Mouse (Mus musculus): Measurements from ENCODE around the gene Vmn2r84. TPM values are rescaled to one million over a fixed set of nuclear protein-coding genes. Genes with fewer than 3 reads are reported as not detected.

Gene Vmn2r84
- total and polyA plus RNA-seq, 3 experiments, result 0.27 TPM; not detected in 2

GRCm38 (mm10) chr10:130375145-130375544 lies 19.0 kb downstream of the Vmn2r84 start:
- Histone ChIP-seq H3K27me3 (ENCODE audit: insufficient read depth, low read length) (no peaks in the 10 kb centered on the region), H3K36me3 (replicated peaks) (peaks cover 16% of the 10 kb centered on the region), H3K4me1 (ENCODE audit: insufficient read depth, low read depth, low read length) (no peaks in the 10 kb centered on the region), H3K9me3 (replicated peaks) (no peaks in the 10 kb centered on the region), H3K4me3 (ENCODE audit: low read depth, low read length) (no peak overlapping the region)
- ATAC-seq (ENCODE audit: extremely low read depth, insufficient number of reproducible peaks, low FRiP score, poor library complexity, severe bottlenecking) (no peak), DNase-seq (ENCODE audit: low spot score) (no peak)
- TF ChIP-seq GATA1 (IDR thresholded peaks at IDR 0.05; ENCODE audit: borderline replicate concordance, low read length) (no peak), CTCF (IDR thresholded peaks at IDR 0.05; ENCODE audit: low read depth, low read length) (no peak), POLR2AphosphoS5 (IDR thresholded peaks at IDR 0.05; ENCODE audit: insufficient replicate concordance, low read depth, low read length) (no peak), TAL1 (conservative IDR thresholded peaks at IDR 0.05; ENCODE audit: low read depth, low read length) (no peak)

GRCm38 (mm10) chr10:130372491-130373173 lies 21.5 kb downstream of the Vmn2r84 start:
- Histone ChIP-seq H3K27me3 (ENCODE audit: insufficient read depth, low read length) (no peaks in the 10 kb centered on the region), H3K4me3 (ENCODE audit: low read depth, low read length) (no peak overlapping the region), H3K9me3 (replicated peaks) (no peaks in the 10 kb centered on the region), H3K4me1 (ENCODE audit: insufficient read depth, low read depth, low read length) (no peaks in the 10 kb centered on the region), H3K36me3 (replicated peaks) (peaks cover 25% of the 10 kb centered on the region)
- no peak for DNase-seq (ENCODE audit: low spot score)
- ATAC-seq (ENCODE audit: extremely low read depth, insufficient number of reproducible peaks, low FRiP score, poor library complexity, severe bottlenecking), result no peak
- TF ChIP-seq POLR2AphosphoS5 (IDR thresholded peaks at IDR 0.05; ENCODE audit: insufficient replicate concordance, low read depth, low read length), result no peak
- TF ChIP-seq GATA1 (IDR thresholded peaks at IDR 0.05; ENCODE audit: borderline replicate concordance, low read length), result no peak
- TF ChIP-seq CTCF (IDR thresholded peaks at IDR 0.05; ENCODE audit: low read depth, low read length), result no peak
- peak; percentile 22; the same call in 1 of the 2 replicates for TF ChIP-seq TAL1 (conservative IDR thresholded peaks at IDR 0.05; ENCODE audit: low read depth, low read length)

DNA sequence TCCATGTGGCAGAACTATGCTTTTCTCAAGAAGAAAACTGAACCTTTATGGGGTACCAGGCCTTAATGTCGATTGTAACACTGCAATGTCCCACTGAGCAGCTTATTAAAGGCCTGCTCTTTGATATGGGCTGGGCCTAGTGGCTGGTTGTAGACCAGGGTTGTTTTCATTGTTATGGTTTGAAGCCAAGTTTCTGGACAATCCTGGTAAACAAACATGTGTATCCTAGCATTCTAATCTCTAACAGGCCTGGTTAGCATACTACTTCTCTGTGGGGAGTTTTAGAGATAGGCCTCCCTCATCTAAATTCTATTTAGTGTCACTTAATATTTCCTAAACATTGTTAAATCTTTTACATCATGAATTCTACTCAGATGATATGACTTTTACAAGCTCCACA lies 22.5 kb downstream of the Vmn2r84 start:
- Histone ChIP-seq H3K9me3 (replicated peaks) (no peaks in the 10 kb centered on the region), H3K27me3 (ENCODE audit: insufficient read depth, low read length) (no peaks in the 10 kb centered on the region), H3K36me3 (replicated peaks) (peaks cover 29% of the 10 kb centered on the region), H3K4me1 (ENCODE audit: insufficient read depth, low read depth, low read length) (no peaks in the 10 kb centered on the region), H3K4me3 (ENCODE audit: low read depth, low read length) (no peak overlapping the region)
- DNase-seq (ENCODE audit: low spot score) (no peak), ATAC-seq (ENCODE audit: extremely low read depth, insufficient number of reproducible peaks, low FRiP score, poor library complexity, severe bottlenecking) (no peak)
- no peak for TF ChIP-seq POLR2AphosphoS5 (IDR thresholded peaks at IDR 0.05; ENCODE audit: insufficient replicate concordance, low read depth, low read length)
- no peak for TF ChIP-seq TAL1 (conservative IDR thresholded peaks at IDR 0.05; ENCODE audit: low read depth, low read length)
- no peak for TF ChIP-seq CTCF (IDR thresholded peaks at IDR 0.05; ENCODE audit: low read depth, low read length)
- no peak for TF ChIP-seq GATA2 (IDR thresholded peaks at IDR 0.05; ENCODE audit: borderline replicate concordance, low read depth, low read length)
- no peak for TF ChIP-seq GATA1 (IDR thresholded peaks at IDR 0.05; ENCODE audit: borderline replicate concordance, low read length)

- ATAC-seq (ENCODE audit: extremely low read depth, insufficient number of reproducible peaks, low FRiP score, poor library complexity, severe bottlenecking) (no peak), DNase-seq (ENCODE audit: low spot score) (no peak)
- no peaks in the 10 kb centered on the region for H3K27me3 ChIP-seq (ENCODE audit: insufficient read depth, low read length)
- no peaks in the 10 kb centered on the region for H3K4me1 ChIP-seq (ENCODE audit: insufficient read depth, low read depth, low read length)
- H3K4me3 ChIP-seq (ENCODE audit: low read depth, low read length), result no peak overlapping the region
- no peaks in the 10 kb centered on the region for H3K9me3 ChIP-seq (replicated peaks)
- TF ChIP-seq GATA1 (IDR thresholded peaks at IDR 0.05; ENCODE audit: borderline replicate concordance, low read length) (no peak), TAL1 (conservative IDR thresholded peaks at IDR 0.05; ENCODE audit: low read depth, low read length) (no peak), POLR2AphosphoS5 (IDR thresholded peaks at IDR 0.05; ENCODE audit: insufficient replicate concordance, low read depth, low read length) (no peak), CTCF (IDR thresholded peaks at IDR 0.05; ENCODE audit: low read depth, low read length) (no peak), GATA2 (IDR thresholded peaks at IDR 0.05; ENCODE audit: borderline replicate concordance, low read depth, low read length) (no peak)
- H3K36me3 ChIP-seq (replicated peaks), result peaks cover 42% of the 10 kb centered on the region
These were observed 24.0 kb downstream of the Vmn2r84 start for GRCm38 (mm10) chr10:130370005-130370682.

GRCm38 (mm10) chr10:130368384-130368783 lies 25.7 kb downstream of the Vmn2r84 start:
- DNase-seq (ENCODE audit: low spot score) (no peak), ATAC-seq (ENCODE audit: extremely low read depth, insufficient number of reproducible peaks, low FRiP score, poor library complexity, severe bottlenecking) (no peak)
- H3K36me3 ChIP-seq (replicated peaks), result peaks cover 39% of the 10 kb centered on the region
- no peaks in the 10 kb centered on the region for H3K4me1 ChIP-seq (ENCODE audit: insufficient read depth, low read depth, low read length)
- no peaks in the 10 kb centered on the region for H3K27me3 ChIP-seq (ENCODE audit: insufficient read depth, low read length)
- H3K4me3 ChIP-seq (ENCODE audit: low read depth, low read length), result no peak overlapping the region
- TF ChIP-seq TAL1 (conservative IDR thresholded peaks at IDR 0.05; ENCODE audit: low read depth, low read length) (no peak), POLR2AphosphoS5 (IDR thresholded peaks at IDR 0.05; ENCODE audit: insufficient replicate concordance, low read depth, low read length) (no peak), GATA1 (IDR thresholded peaks at IDR 0.05; ENCODE audit: borderline replicate concordance, low read length) (no peak), GATA2 (IDR thresholded peaks at IDR 0.05; ENCODE audit: borderline replicate concordance, low read depth, low read length) (no peak), CTCF (IDR thresholded peaks at IDR 0.05; ENCODE audit: low read depth, low read length) (no peak)
- no peaks in the 10 kb centered on the region for H3K9me3 ChIP-seq (replicated peaks)

- no peak overlapping the region for H3K4me3 ChIP-seq (ENCODE audit: low read depth, low read length)
- H3K27me3 ChIP-seq (ENCODE audit: insufficient read depth, low read length), result no peaks in the 10 kb centered on the region
- peaks cover 2% of the 10 kb centered on the region; the same call in 1 of the 2 replicates for H3K4me1 ChIP-seq (ENCODE audit: insufficient read depth, low read depth, low read length)
- ATAC-seq (ENCODE audit: extremely low read depth, insufficient number of reproducible peaks, low FRiP score, poor library complexity, severe bottlenecking) (no peak), DNase-seq (ENCODE audit: low spot score) (no peak)
- no peaks in the 10 kb centered on the region for H3K9me3 ChIP-seq (replicated peaks)
- no peak for TF ChIP-seq GATA2 (IDR thresholded peaks at IDR 0.05; ENCODE audit: borderline replicate concordance, low read depth, low read length)
- no peak for TF ChIP-seq POLR2AphosphoS5 (IDR thresholded peaks at IDR 0.05; ENCODE audit: insufficient replicate concordance, low read depth, low read length)
- no peak for TF ChIP-seq CTCF (IDR thresholded peaks at IDR 0.05; ENCODE audit: low read depth, low read length)
- no peak for TF ChIP-seq TAL1 (conservative IDR thresholded peaks at IDR 0.05; ENCODE audit: low read depth, low read length)
- TF ChIP-seq GATA1 (IDR thresholded peaks at IDR 0.05; ENCODE audit: borderline replicate concordance, low read length), result no peak
- H3K36me3 ChIP-seq (replicated peaks), result peaks cover 62% of the 10 kb centered on the region
These were observed 29.4 kb downstream of the Vmn2r84 start for GRCm38 (mm10) chr10:130364766-130365165.

All from G1E (cell line).